Mouse (Mus musculus): Measurements from ENCODE around the gene Ucma. TPM values are rescaled to one million over a fixed set of nuclear protein-coding genes. Genes with fewer than 3 reads are reported as not detected.

Ucma gene
- polyA plus RNA-seq, 1 experiment from 2014 or later, result not detected

DNA sequence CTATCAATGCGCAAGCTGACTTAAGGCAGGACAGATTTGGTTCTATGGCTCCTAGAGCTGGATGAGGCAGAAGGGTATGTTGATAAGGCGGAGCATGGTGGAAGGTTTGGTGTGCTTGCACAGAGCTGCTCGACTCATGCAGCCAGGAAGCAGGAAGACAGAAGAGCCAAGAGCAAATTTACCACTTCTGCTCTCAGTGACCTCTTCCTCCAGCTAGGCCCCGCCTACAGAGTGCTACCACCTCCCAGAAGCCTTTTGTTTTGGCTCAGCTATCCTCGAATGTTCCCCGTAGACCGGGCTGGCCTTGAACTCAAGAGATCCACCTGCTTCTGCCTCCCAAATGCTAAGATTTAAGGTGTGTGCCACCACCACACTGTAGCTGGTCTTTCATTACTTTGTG, 38.7 kb downstream of the Ucma start:
- H3K27ac ChIP-seq (ENCODE audit: low read depth, low read length), result no peak overlapping the region
- no peaks in the 10 kb centered on the region for H3K36me3 ChIP-seq (ENCODE audit: control insufficient read depth, insufficient read depth, low read length)
- WGBS, result 81% methylated on average over 7 of the region's 7 CpGs
- no peaks in the 10 kb centered on the region for H3K27me3 ChIP-seq (ENCODE audit: control insufficient read depth, insufficient read depth, low read length)
- no peaks in the 10 kb centered on the region for H3K9me3 ChIP-seq (ENCODE audit: control insufficient read depth, low read length)
- peaks cover 5% of the 10 kb centered on the region; the same call in 1 of the 2 replicates for H3K4me1 ChIP-seq (ENCODE audit: control insufficient read depth, insufficient read depth, low read length)
- ATAC-seq (ENCODE audit: low FRiP score, low TSS enrichment), result no peak
- H3K4me2 ChIP-seq (replicated peaks; ENCODE audit: low read depth, low read length), result no peak overlapping the region
- H3K4me3 ChIP-seq (ENCODE audit: low read length), result no peak overlapping the region
- no peak overlapping the region for H3K9ac ChIP-seq (ENCODE audit: low read depth, low read length)

- no peaks in the 10 kb centered on the region for H3K36me3 ChIP-seq (ENCODE audit: control insufficient read depth, insufficient read depth, low read length)
- peaks cover 5% of the 10 kb centered on the region; the same call in 1 of the 2 replicates for H3K4me1 ChIP-seq (ENCODE audit: control insufficient read depth, insufficient read depth, low read length)
- H3K4me2 ChIP-seq (replicated peaks; ENCODE audit: low read depth, low read length), result no peak overlapping the region
- H3K4me3 ChIP-seq (ENCODE audit: low read length), result no peak overlapping the region
- no peak for ATAC-seq (ENCODE audit: low FRiP score, low TSS enrichment)
- 88% methylated on average over 6 of the region's 6 CpGs for WGBS
- H3K9ac ChIP-seq (ENCODE audit: low read depth, low read length), result no peak overlapping the region
- H3K27me3 ChIP-seq (ENCODE audit: control insufficient read depth, insufficient read depth, low read length), result no peaks in the 10 kb centered on the region
- no peak overlapping the region for H3K27ac ChIP-seq (ENCODE audit: low read depth, low read length)
- H3K9me3 ChIP-seq (ENCODE audit: control insufficient read depth, low read length), result no peaks in the 10 kb centered on the region
Measured at GRCm38 (mm10) chr2:5015527-5015926, 39.6 kb downstream of the Ucma start.

GRCm38 (mm10) chr2:5016922-5017321, 41.0 kb downstream of the Ucma start:
- no peak for ATAC-seq (ENCODE audit: low FRiP score, low TSS enrichment)
- Histone ChIP-seq H3K9me3 (ENCODE audit: control insufficient read depth, low read length) (no peaks in the 10 kb centered on the region), H3K9ac (ENCODE audit: low read depth, low read length) (no peak overlapping the region), H3K36me3 (ENCODE audit: control insufficient read depth, insufficient read depth, low read length) (no peaks in the 10 kb centered on the region), H3K4me1 (ENCODE audit: control insufficient read depth, insufficient read depth, low read length) (peaks cover under 1% of the 10 kb centered on the region; the same call in 1 of the 2 replicates), H3K4me2 (replicated peaks; ENCODE audit: low read depth, low read length) (no peak overlapping the region), H3K4me3 (ENCODE audit: low read length) (no peak overlapping the region), H3K27ac (ENCODE audit: low read depth, low read length) (no peak overlapping the region), H3K27me3 (ENCODE audit: control insufficient read depth, insufficient read depth, low read length) (no peaks in the 10 kb centered on the region)
- WGBS, result 96% methylated on average over 7 of the region's 7 CpGs

DNA sequence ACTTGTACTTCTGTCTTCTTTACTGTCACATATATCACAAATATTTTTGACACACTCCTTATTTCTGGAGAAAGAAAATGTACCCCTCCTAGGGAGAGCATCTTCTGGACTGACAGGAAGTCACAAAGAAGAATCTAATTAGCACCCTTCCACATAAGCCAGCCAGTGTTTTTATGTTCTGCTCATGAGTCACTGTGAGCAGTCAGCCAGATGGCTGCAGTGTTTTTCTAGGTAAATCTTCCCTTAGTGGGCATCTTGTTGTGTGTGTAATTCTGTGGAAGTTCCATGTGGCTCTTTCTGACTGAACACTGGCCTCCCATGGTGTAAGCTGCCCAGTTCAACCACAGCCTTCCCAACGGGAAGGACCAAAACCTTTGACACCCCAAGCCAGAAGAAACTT, 43.8 kb downstream of the Ucma start:
- 68% methylated on average over 1 of the region's 1 CpGs for WGBS
- H3K9ac ChIP-seq (ENCODE audit: low read depth, low read length), result no peak overlapping the region
- H3K27me3 ChIP-seq (ENCODE audit: control insufficient read depth, insufficient read depth, low read length), result no peaks in the 10 kb centered on the region
- no peak for ATAC-seq (ENCODE audit: low FRiP score, low TSS enrichment)
- H3K4me3 ChIP-seq (ENCODE audit: low read length), result no peak overlapping the region
- no peak overlapping the region for H3K4me2 ChIP-seq (replicated peaks; ENCODE audit: low read depth, low read length)
- no peaks in the 10 kb centered on the region for H3K9me3 ChIP-seq (ENCODE audit: control insufficient read depth, low read length)
- no peaks in the 10 kb centered on the region for H3K4me1 ChIP-seq (ENCODE audit: control insufficient read depth, insufficient read depth, low read length)
- no peak overlapping the region for H3K27ac ChIP-seq (ENCODE audit: low read depth, low read length)
- no peaks in the 10 kb centered on the region for H3K36me3 ChIP-seq (ENCODE audit: control insufficient read depth, insufficient read depth, low read length)

- no peak overlapping the region for H3K4me3 ChIP-seq (ENCODE audit: low read length)
- no peaks in the 10 kb centered on the region for H3K9me3 ChIP-seq (ENCODE audit: control insufficient read depth, low read length)
- no peak overlapping the region for H3K9ac ChIP-seq (ENCODE audit: low read depth, low read length)
- WGBS, result 76% methylated on average over 2 of the region's 2 CpGs
- no peaks in the 10 kb centered on the region for H3K4me1 ChIP-seq (ENCODE audit: control insufficient read depth, insufficient read depth, low read length)
- no peak overlapping the region for H3K4me2 ChIP-seq (replicated peaks; ENCODE audit: low read depth, low read length)
- H3K36me3 ChIP-seq (ENCODE audit: control insufficient read depth, insufficient read depth, low read length), result no peaks in the 10 kb centered on the region
- no peaks in the 10 kb centered on the region for H3K27me3 ChIP-seq (ENCODE audit: control insufficient read depth, insufficient read depth, low read length)
- no peak for ATAC-seq (ENCODE audit: low FRiP score, low TSS enrichment)
- no peak overlapping the region for H3K27ac ChIP-seq (ENCODE audit: low read depth, low read length)
Measured at GRCm38 (mm10) chr2:5023275-5023674, 47.4 kb downstream of the Ucma start.

DNA sequence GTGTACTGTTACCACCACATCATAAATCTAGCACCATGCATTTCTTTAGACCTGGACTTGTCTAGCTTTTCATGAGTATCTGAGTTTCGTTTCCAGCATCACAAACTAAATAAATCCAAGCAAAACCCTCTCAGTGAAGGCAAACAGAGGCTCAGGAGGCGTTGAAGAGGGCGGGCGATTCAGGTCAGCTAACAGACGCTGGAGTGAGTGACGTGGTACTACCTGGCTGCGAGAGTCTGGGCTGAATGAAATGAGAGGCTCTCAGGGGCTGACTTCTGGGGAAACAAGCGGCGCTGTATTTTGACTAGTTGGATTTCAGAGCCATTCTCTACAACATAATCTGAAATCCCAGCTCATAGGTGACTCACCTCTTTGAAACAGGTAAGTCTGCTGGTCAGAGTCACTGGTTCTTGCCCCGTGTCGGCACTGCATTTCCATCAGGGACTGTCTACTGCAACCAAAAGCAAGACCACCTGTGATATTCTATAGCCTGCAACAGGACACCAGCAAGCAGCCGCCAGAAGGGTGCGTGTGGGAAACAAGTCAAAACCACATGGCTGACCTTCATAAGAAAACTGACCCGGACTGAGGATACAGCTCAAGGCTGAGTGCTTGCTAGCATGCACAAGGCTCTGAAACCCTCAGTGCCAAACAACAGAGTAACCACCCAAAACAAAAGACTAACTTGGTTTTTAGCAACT, 47.9 kb downstream of the Ucma start:
- Histone ChIP-seq H3K27me3 (ENCODE audit: control insufficient read depth, insufficient read depth, low read length) (no peaks in the 10 kb centered on the region), H3K4me3 (ENCODE audit: low read length) (no peak overlapping the region), H3K4me2 (replicated peaks; ENCODE audit: low read depth, low read length) (no peak overlapping the region), H3K9ac (ENCODE audit: low read depth, low read length) (no peak overlapping the region), H3K27ac (ENCODE audit: low read depth, low read length) (no peak overlapping the region), H3K9me3 (ENCODE audit: control insufficient read depth, low read length) (no peaks in the 10 kb centered on the region), H3K36me3 (ENCODE audit: control insufficient read depth, insufficient read depth, low read length) (no peaks in the 10 kb centered on the region), H3K4me1 (ENCODE audit: control insufficient read depth, insufficient read depth, low read length) (no peaks in the 10 kb centered on the region)
- no peak for ATAC-seq (ENCODE audit: low FRiP score, low TSS enrichment)
- WGBS, result 76% methylated on average over 14 of the region's 14 CpGs

GRCm38 (mm10) chr2:5025162-5025733, 49.3 kb downstream of the Ucma start:
- H3K4me3 ChIP-seq (ENCODE audit: low read length), result no peak overlapping the region
- WGBS, result 45% methylated on average over 3 of the region's 4 CpGs
- no peaks in the 10 kb centered on the region for H3K27me3 ChIP-seq (ENCODE audit: control insufficient read depth, insufficient read depth, low read length)
- no peaks in the 10 kb centered on the region for H3K4me1 ChIP-seq (ENCODE audit: control insufficient read depth, insufficient read depth, low read length)
- H3K9ac ChIP-seq (ENCODE audit: low read depth, low read length), result no peak overlapping the region
- no peaks in the 10 kb centered on the region for H3K36me3 ChIP-seq (ENCODE audit: control insufficient read depth, insufficient read depth, low read length)
- no peak overlapping the region for H3K4me2 ChIP-seq (replicated peaks; ENCODE audit: low read depth, low read length)
- ATAC-seq (ENCODE audit: low FRiP score, low TSS enrichment), result no peak
- H3K27ac ChIP-seq (ENCODE audit: low read depth, low read length), result no peak overlapping the region
- H3K9me3 ChIP-seq (ENCODE audit: control insufficient read depth, low read length), result no peaks in the 10 kb centered on the region

DNA sequence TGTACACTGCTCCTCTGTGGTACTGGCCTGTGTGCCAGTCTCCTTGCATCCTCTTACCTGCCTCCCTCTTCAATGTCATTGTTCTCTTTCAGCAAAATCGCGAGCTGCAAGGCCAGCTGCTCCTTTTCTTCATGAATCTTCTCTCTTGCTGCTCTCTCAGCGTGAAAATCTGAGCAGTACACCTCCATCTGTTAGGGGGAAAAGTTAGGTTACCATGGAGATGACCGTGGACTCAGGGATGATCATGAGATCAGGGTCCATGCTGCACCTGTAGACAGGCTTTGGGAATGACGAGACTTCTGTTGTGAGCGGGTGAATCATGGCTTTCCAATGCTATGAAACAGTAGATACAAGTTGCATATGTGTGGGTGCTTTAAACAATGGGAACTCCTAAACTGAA, 51.1 kb downstream of the Ucma start:
- WGBS, result 77% methylated on average over 6 of the region's 6 CpGs
- no peaks in the 10 kb centered on the region for H3K27me3 ChIP-seq (ENCODE audit: control insufficient read depth, insufficient read depth, low read length)
- no peak overlapping the region for H3K4me2 ChIP-seq (replicated peaks; ENCODE audit: low read depth, low read length)
- no peaks in the 10 kb centered on the region for H3K4me1 ChIP-seq (ENCODE audit: control insufficient read depth, insufficient read depth, low read length)
- no peaks in the 10 kb centered on the region for H3K36me3 ChIP-seq (ENCODE audit: control insufficient read depth, insufficient read depth, low read length)
- H3K27ac ChIP-seq (ENCODE audit: low read depth, low read length), result no peak overlapping the region
- H3K9me3 ChIP-seq (ENCODE audit: control insufficient read depth, low read length), result no peaks in the 10 kb centered on the region
- no peak overlapping the region for H3K9ac ChIP-seq (ENCODE audit: low read depth, low read length)
- ATAC-seq (ENCODE audit: low FRiP score, low TSS enrichment), result no peak
- no peak overlapping the region for H3K4me3 ChIP-seq (ENCODE audit: low read length)

- Histone ChIP-seq H3K36me3 (ENCODE audit: control insufficient read depth, insufficient read depth, low read length) (no peaks in the 10 kb centered on the region), H3K9ac (ENCODE audit: low read depth, low read length) (no peak overlapping the region), H3K27ac (ENCODE audit: low read depth, low read length) (no peak overlapping the region), H3K9me3 (ENCODE audit: control insufficient read depth, low read length) (no peaks in the 10 kb centered on the region), H3K4me1 (ENCODE audit: control insufficient read depth, insufficient read depth, low read length) (no peaks in the 10 kb centered on the region), H3K27me3 (ENCODE audit: control insufficient read depth, insufficient read depth, low read length) (no peaks in the 10 kb centered on the region), H3K4me2 (replicated peaks; ENCODE audit: low read depth, low read length) (no peak overlapping the region), H3K4me3 (ENCODE audit: low read length) (no peak overlapping the region)
- 74% methylated on average over 7 of the region's 7 CpGs for WGBS
- ATAC-seq (ENCODE audit: low FRiP score, low TSS enrichment), result no peak
Measured at GRCm38 (mm10) chr2:5028047-5028446, 52.1 kb downstream of the Ucma start.
